Mouse (Mus musculus) heart, embryonic 16.5 days (tissue): ENCODE measurements around the gene Strap. TPM values are rescaled to one million over a fixed set of nuclear protein-coding genes. Genes with fewer than 3 reads are reported as not detected.

Experiments used
- ATAC-seq: fragments of 200-750 bp; cut with Nextera tagmentation; replicated peaks from 2 replicates; pipeline ENCODE4 v1.8.0; 2017; ENCODE audit warnings: moderate number of reproducible peaks; ENCODE audit not compliant: insufficient read depth, low FRiP score; ENCODE audit errors: extremely low read depth
- H3K27ac ChIP-seq: fragments of 300-500 bp; sonication (generic); 2 replicates; pipeline ENCODE4 v1.5.1; 2014; ENCODE audit warnings: mild to moderate bottlenecking, low read length, control low read depth, moderate library complexity
- H3K27me3 ChIP-seq: fragments of 300-500 bp; sonication (generic); 2 replicates; pipeline ENCODE4 v1.6.1; 2014; ENCODE audit warnings: low read length, mixed read lengths; ENCODE audit not compliant: control insufficient read depth, insufficient read depth
- H3K36me3 ChIP-seq: fragments of 300-500 bp; sonication (generic); 2 replicates; pipeline ENCODE4 v1.6.1; 2014; ENCODE audit not compliant: control insufficient read depth, insufficient read depth
- H3K4me1 ChIP-seq: fragments of 300-500 bp; sonication (generic); 2 replicates; pipeline ENCODE4 v1.6.1; 2014; ENCODE audit warnings: low read length, mixed read lengths; ENCODE audit not compliant: control insufficient read depth, insufficient read depth
- H3K4me2 ChIP-seq: fragments of 300-500 bp; sonication (generic); 2 replicates; pipeline ENCODE4 v1.6.1; 2014; ENCODE audit warnings: low read depth, mild to moderate bottlenecking, control low read depth, low read length
- H3K4me3 ChIP-seq: fragments of 300-500 bp; sonication (generic); 2 replicates; pipeline ENCODE4 v1.5.1; 2014; ENCODE audit warnings: mild to moderate bottlenecking, control low read depth, low read length
- H3K9ac ChIP-seq: fragments of 300-500 bp; sonication (generic); 2 replicates; pipeline ENCODE4 v1.6.1; 2014; ENCODE audit warnings: low read length, control low read depth
- H3K9me3 ChIP-seq: fragments of 300-500 bp; sonication (generic); replicated peaks from 2 replicates; pipeline ENCODE4 v1.6.1; 2016; ENCODE audit warnings: low read length; ENCODE audit not compliant: control insufficient read depth
- WGBS: fragments of 180-500 bp; shearing (Covaris S2); extraction: QIAGEN DNeasy Blood & Tissue Kit; methylation state at CpG from one replicate; pipeline ENCODE4 v1.1.7; 2014; 5-methylcytosine and 5-hydroxymethylcytosine counted together
- polyA plus RNA-seq: library from polyadenylated mRNA; unstranded; fragments of >200 nt; fragmentation: Nextera tagmentation; extraction: Ambion mirVana; gene quantifications from 2 replicates; pipeline ENCODE4 v1.2.1, GENCODE M21; 2015

Gene Strap
- polyA plus RNA-seq, 1 experiment from 2014 or later = 125 TPM

- no peak overlapping the region for H3K9ac ChIP-seq
- H3K4me2 ChIP-seq = no peak overlapping the region
- peaks cover 2% of the 10 kb centered on the region; the same call in 1 of the 2 replicates for H3K4me1 ChIP-seq
- H3K36me3 ChIP-seq = peaks cover 43% of the 10 kb centered on the region
- no peak for ATAC-seq
- no peaks in the 10 kb centered on the region for H3K9me3 ChIP-seq
- H3K27ac ChIP-seq = no peak overlapping the region
- no peak overlapping the region for H3K4me3 ChIP-seq
- no peaks in the 10 kb centered on the region for H3K27me3 ChIP-seq
- WGBS = 62% methylated on average over 5 of the region's 5 CpGs
These were observed 12.5 kb downstream of the Strap start for GRCm38 (mm10) chr6:137747174-137747928.

- Histone ChIP-seq H3K27me3 (no peaks in the 10 kb centered on the region), H3K4me3 (no peak overlapping the region), H3K4me2 (no peak overlapping the region), H3K9me3 (no peaks in the 10 kb centered on the region), H3K36me3 (peaks cover 29% of the 10 kb centered on the region), H3K9ac (no peak overlapping the region), H3K4me1 (peaks cover 11% of the 10 kb centered on the region), H3K27ac (no peak overlapping the region)
- 84% methylated on average over 10 of the region's 10 CpGs for WGBS
- ATAC-seq = no peak
These were observed 16.8 kb downstream of the Strap start for GRCm38 (mm10) chr6:137751551-137752274.

- 59% methylated on average over 4 of the region's 4 CpGs for WGBS
- H3K36me3 ChIP-seq = peaks cover 29% of the 10 kb centered on the region
- no peaks in the 10 kb centered on the region for H3K27me3 ChIP-seq
- H3K4me2 ChIP-seq = no peak overlapping the region
- H3K27ac ChIP-seq = no peak overlapping the region
- no peak for ATAC-seq
- peaks cover 11% of the 10 kb centered on the region for H3K4me1 ChIP-seq
- no peak overlapping the region for H3K4me3 ChIP-seq
- H3K9me3 ChIP-seq = no peaks in the 10 kb centered on the region
- no peak overlapping the region for H3K9ac ChIP-seq
These were observed 17.4 kb downstream of the Strap start for GRCm38 (mm10) chr6:137752275-137752655.

GRCm38 (mm10) chr6:137754056-137754856 lies 19.4 kb downstream of the Strap start, which contains the start of gene Dera:
Gene Dera (plus strand): TSS chr6:137754546.
- no peaks in the 10 kb centered on the region for H3K9me3 ChIP-seq
- H3K4me2 ChIP-seq = peak within 1 kb of the TSS; percentile 68
- peaks cover 19% of the 10 kb centered on the region for H3K36me3 ChIP-seq
- H3K27ac ChIP-seq = peak within 1 kb of the TSS; percentile 67
- peak; percentile 88 for ATAC-seq
- H3K27me3 ChIP-seq = no peaks in the 10 kb centered on the region
- peak within 1 kb of the TSS; percentile 89 for H3K4me3 ChIP-seq
- peak within 1 kb of the TSS; percentile 88 for H3K9ac ChIP-seq
- WGBS = 11% methylated on average over 26 of the region's 26 CpGs
- peaks cover 11% of the 10 kb centered on the region for H3K4me1 ChIP-seq

- Histone ChIP-seq H3K27ac (no peak overlapping the region), H3K36me3 (peaks cover 13% of the 10 kb centered on the region), H3K4me2 (peak overlapping the region; percentile 68), H3K9ac (peak overlapping the region; percentile 88), H3K27me3 (no peaks in the 10 kb centered on the region), H3K9me3 (no peaks in the 10 kb centered on the region), H3K4me3 (peak overlapping the region; percentile 89), H3K4me1 (peaks cover 11% of the 10 kb centered on the region)
- ATAC-seq = no peak
- 3% methylated on average over 8 of the region's 8 CpGs for WGBS
These were observed 20.0 kb downstream of the Strap start for GRCm38 (mm10) chr6:137754857-137755232.

- no peak for ATAC-seq
- no peaks in the 10 kb centered on the region for H3K27me3 ChIP-seq
- WGBS = 66% methylated on average over 5 of the region's 5 CpGs
These were observed 21.4 kb downstream of the Strap start for GRCm38 (mm10) chr6:137756310-137756709.

GRCm38 (mm10) chr6:137757891-137758290 lies 23.0 kb downstream of the Strap start:
- no peaks in the 10 kb centered on the region for H3K27me3 ChIP-seq
- H3K4me1 ChIP-seq = peaks cover 8% of the 10 kb centered on the region
- H3K9ac ChIP-seq = no peak overlapping the region
- no peak overlapping the region for H3K4me2 ChIP-seq
- H3K9me3 ChIP-seq = no peaks in the 10 kb centered on the region
- no peaks in the 10 kb centered on the region for H3K36me3 ChIP-seq
- no peak overlapping the region for H3K27ac ChIP-seq
- 90% methylated on average over 1 of the region's 1 CpGs for WGBS
- H3K4me3 ChIP-seq = no peak overlapping the region
- ATAC-seq = no peak

More at GRCm38 (mm10) chr6:137756310-137756709, 21.4 kb downstream of the Strap start:
- Histone ChIP-seq H3K27ac (no peak overlapping the region), H3K9me3 (no peaks in the 10 kb centered on the region), H3K4me2 (no peak overlapping the region), H3K36me3 (peaks cover 9% of the 10 kb centered on the region), H3K4me1 (peaks cover 11% of the 10 kb centered on the region), H3K9ac (no peak overlapping the region), H3K4me3 (no peak overlapping the region)

- no peak overlapping the region for H3K4me2 ChIP-seq
- H3K4me1 ChIP-seq = peaks cover 5% of the 10 kb centered on the region
- no peak overlapping the region for H3K4me3 ChIP-seq
- WGBS = 40% methylated on average over 8 of the region's 8 CpGs
- no peaks in the 10 kb centered on the region for H3K36me3 ChIP-seq
- H3K9me3 ChIP-seq = no peaks in the 10 kb centered on the region
- no peak for ATAC-seq
- no peaks in the 10 kb centered on the region for H3K27me3 ChIP-seq
- H3K27ac ChIP-seq = no peak overlapping the region
- no peak overlapping the region for H3K9ac ChIP-seq
These were observed 24.8 kb downstream of the Strap start for GRCm38 (mm10) chr6:137759681-137760080.
